Mouse (Mus musculus) inflammation-experienced regulatory T-cells, adult 6 months (primary cell): ENCODE results near the gene Rab37. TPM values are rescaled to one million over a fixed set of nuclear protein-coding genes. Genes with fewer than 3 reads are reported as not detected.

Experiments
- ATAC-seq: one replicate; pipeline ENCODE4 v1.8.0; 2017
- polyA plus RNA-seq, 3 experiments: library from polyadenylated mRNA; unstranded; fragments of 100-300 nt; shearing (Covaris generic); gene quantifications; one replicate each; pipeline ENCODE4 v1.2.1; 2017

The Rab37 gene
- polyA plus RNA-seq, 3 experiments from 2014 or later: 106 to 231 (median 206) TPM

- ATAC-seq: no peak
Observed at GRCm38 (mm10) chr11:115202756-115203155, 111.5 kb downstream of the Rab37 start.

GRCm38 (mm10) chr11:115208126-115208525, 116.9 kb downstream of the Rab37 start:
- no peak for ATAC-seq

- no peak for ATAC-seq
Observed at GRCm38 (mm10) chr11:115208776-115209732, 117.8 kb downstream of the Rab37 start.

GRCm38 (mm10) chr11:115209958-115210357, 118.7 kb downstream of the Rab37 start:
- no peak for ATAC-seq

Other genes starting within 250 kb of the Rab37 start
- gene Gprc5c, start 240.3 kb upstream of the Rab37 start, polyA plus RNA-seq: not detected
- gene Cd300a, start 201.4 kb upstream of the Rab37 start, polyA plus RNA-seq: under 1 TPM; 0.12 to 0.75 (median 0.27) TPM
- not detected for gene Cd300lb, start 157.0 kb upstream of the Rab37 start, polyA plus RNA-seq
- gene Cd300c, start 122.3 kb upstream of the Rab37 start, polyA plus RNA-seq: not detected
- under 1 TPM in 1 of 3 experiments, not detected in 2; 0.36 TPM for gene Cd300ld, start 101.5 kb upstream of the Rab37 start, polyA plus RNA-seq
- gene Cd300c2, start 89.6 kb upstream of the Rab37 start, polyA plus RNA-seq: 1 to 10 TPM in 1 of 3 experiments, not detected in 2; 1.4 TPM
- gene Cd300ld2, start 75.2 kb upstream of the Rab37 start, polyA plus RNA-seq: not detected
- gene Cd300ld4, start 64.4 kb upstream of the Rab37 start, polyA plus RNA-seq: not detected
- gene Cd300ld5, start 53.7 kb upstream of the Rab37 start, polyA plus RNA-seq: not detected
- gene Cd300ld3, start 43.0 kb upstream of the Rab37 start, polyA plus RNA-seq: not detected
- under 1 TPM in 1 of 3 experiments, not detected in 2; 0.34 TPM for gene Cd300e, start 29.3 kb upstream of the Rab37 start, polyA plus RNA-seq
- gene Cd300lf, start 42.6 kb downstream of the Rab37 start, polyA plus RNA-seq: 1 to 10 TPM; 1.4 to 1.6 (median 1.5) TPM
- 100 to 1,000 TPM; 137 to 172 (median 165) TPM for gene Slc9a3r1, start 71.9 kb downstream of the Rab37 start, polyA plus RNA-seq
- 10 to 100 TPM in 1 of 3 experiments, 1 to 10 TPM in 2; 9.2 to 10.6 (median 9.8) TPM for gene Tmem104, start 96.1 kb downstream of the Rab37 start, polyA plus RNA-seq
- gene Nat9, start 96.4 kb downstream of the Rab37 start, polyA plus RNA-seq: 10 to 100 TPM; 14.2 to 21.0 (median 15.1) TPM
- not detected for gene Grin2c, start 175.8 kb downstream of the Rab37 start, polyA plus RNA-seq
- 10 to 100 TPM; 20.6 to 26.2 (median 23.7) TPM for gene Fdxr, start 185.6 kb downstream of the Rab37 start, polyA plus RNA-seq
- 1 to 10 TPM in 1 of 3 experiments, under 1 TPM in 2; 0.62 to 1.1 (median 0.78) TPM for gene Fads6, start 206.2 kb downstream of the Rab37 start, polyA plus RNA-seq
- not detected for gene Otop2, start 215.7 kb downstream of the Rab37 start, polyA plus RNA-seq
- not detected for gene Ush1g, start 230.6 kb downstream of the Rab37 start, polyA plus RNA-seq
- not detected for gene Otop3, start 243.3 kb downstream of the Rab37 start, polyA plus RNA-seq